Mouse (Mus musculus) ovary, postnatal 36 days (tissue): ENCODE measurements around the gene Esrra.

Experiments
- DNase-seq: peaks from one replicate; pipeline ENCODE4 v3.0.0; 2022; ENCODE audit warnings: low spot score, mixed read lengths

Esrra gene

DNA sequence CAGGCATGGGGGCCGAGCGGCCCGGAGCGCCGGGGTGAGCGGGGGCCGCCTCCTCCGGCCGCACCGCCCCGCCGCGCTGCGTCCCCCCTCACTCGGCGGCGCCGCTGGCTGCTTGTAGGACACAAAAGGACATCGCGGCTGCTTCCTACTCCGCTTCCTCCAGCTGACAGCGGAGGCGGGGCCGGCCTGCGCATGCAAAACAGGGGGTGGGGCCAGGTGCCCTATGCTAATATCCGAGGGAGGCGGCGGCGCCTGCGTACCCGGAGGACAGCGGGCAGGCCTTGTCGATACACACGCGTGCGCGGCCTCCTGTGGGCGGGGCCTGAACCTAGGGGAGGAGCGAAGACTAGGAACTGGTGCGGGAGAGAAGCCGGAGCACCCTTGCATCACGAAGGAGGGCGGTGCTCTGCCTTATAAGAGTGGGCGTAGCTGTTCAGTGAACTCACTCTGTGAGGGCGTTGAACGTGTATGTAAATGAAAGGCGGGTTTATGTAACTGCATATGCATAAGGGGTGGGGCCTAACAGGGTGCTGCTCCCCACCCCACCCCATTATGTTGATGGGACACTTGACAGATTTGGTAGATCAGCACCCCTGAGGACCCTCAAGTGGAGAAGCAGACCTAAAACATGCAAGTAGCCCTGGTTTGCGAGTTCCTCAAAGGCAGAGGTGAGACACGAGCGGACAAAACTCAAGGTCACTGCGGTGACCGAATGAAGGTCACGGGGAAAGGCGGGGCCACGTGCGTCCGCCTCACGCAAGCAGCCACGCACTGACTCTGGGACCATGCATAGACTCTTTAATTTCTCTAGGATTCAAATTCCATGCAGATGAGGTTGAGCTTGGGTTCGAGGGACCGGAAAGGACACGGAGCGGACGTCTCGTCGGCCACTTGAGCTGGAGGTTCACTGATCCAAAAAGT is at the start of gene Esrra:
Esrra (minus strand) TSS at position 167 of the 921 bp plus-strand sequence.
- peak; percentile 100 for DNase-seq

DNA sequence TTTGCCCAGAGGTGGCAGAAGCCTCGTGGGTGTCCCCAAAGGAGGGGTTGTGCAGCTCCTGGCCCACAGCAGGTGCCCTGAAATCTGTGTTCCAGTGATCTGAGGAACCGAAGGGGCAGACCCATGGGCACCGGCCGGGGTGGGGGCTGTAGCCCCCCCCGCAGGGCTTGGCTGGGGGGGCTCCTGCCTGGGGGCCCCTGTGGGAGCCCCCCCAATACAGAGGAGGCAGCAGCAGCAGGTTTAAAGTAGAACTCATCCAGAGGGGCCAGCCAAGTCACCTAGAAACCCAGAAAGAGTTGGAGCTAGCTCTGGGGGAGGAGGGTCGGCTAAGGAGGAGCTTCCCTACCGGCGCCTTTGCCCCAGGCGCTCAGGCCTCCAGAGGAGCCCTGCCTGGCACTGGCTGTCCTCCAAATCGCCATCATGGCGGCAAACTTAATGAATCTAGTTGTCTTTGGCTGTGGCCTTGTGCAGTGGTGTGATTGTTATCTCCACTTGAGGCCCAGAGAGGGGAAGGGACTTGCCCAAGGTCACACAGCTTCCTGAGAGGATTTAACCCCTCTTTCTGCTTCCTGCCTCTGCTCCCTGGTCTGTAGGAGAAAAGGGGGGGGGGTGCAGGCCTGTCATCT is 49.0 kb upstream of the Esrra start:
- DNase-seq: peak; percentile 48

DNA sequence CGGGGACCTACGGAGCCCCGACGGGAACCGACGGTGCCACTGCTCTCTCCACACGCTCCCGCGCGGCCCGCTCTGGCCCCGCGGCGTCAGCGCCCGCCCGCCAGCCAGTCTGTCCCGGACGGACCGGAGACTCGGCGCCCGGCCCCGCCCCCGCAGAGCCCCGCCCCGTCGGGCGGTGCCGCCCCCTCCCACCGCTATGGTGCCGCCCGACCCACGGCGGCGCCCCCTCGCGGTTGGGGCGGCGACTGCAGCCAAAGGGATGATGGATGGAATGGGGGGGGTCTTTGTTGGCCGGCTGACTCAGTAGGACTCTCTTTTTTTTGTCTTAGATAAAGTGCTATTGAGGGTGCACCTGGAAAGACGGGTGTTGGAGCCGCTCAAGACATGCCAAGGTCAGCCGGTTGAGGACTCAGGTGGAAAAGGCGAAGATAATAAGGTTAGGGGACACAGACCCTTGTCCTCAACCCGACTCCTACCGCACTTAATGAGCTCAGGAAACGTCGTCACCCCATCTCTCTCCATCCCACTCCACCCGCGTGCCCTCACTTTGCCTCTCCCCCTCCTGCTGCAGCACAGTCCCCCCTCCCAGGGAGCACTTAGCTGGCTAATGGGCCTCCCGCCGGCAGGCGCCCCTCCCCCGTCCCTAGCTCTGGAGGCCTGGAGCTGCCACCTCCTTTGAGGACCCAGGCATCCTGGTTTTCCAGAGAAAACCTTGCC is 48.2 kb upstream of the Esrra start:
- peak; percentile 83 for DNase-seq

DNA sequence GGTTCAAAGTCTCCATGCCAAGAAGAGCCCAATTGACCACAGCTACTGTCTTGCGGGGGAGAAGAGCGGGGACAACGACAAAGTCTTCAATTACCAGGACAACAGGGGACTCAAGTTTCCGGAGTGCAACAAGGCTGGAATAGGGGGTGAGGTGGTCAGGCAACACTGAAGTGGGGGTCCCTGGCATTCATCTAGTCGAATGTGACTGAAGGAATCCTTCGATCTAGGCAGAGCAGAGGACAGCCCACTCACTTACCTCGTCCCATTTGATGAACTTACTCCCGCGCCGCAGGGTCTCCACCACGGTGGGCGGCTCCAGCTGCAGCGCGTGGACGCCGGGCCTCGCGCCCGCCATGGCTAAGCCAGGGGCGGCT is 47.7 kb upstream of the Esrra start:
- no peak for DNase-seq

DNA sequence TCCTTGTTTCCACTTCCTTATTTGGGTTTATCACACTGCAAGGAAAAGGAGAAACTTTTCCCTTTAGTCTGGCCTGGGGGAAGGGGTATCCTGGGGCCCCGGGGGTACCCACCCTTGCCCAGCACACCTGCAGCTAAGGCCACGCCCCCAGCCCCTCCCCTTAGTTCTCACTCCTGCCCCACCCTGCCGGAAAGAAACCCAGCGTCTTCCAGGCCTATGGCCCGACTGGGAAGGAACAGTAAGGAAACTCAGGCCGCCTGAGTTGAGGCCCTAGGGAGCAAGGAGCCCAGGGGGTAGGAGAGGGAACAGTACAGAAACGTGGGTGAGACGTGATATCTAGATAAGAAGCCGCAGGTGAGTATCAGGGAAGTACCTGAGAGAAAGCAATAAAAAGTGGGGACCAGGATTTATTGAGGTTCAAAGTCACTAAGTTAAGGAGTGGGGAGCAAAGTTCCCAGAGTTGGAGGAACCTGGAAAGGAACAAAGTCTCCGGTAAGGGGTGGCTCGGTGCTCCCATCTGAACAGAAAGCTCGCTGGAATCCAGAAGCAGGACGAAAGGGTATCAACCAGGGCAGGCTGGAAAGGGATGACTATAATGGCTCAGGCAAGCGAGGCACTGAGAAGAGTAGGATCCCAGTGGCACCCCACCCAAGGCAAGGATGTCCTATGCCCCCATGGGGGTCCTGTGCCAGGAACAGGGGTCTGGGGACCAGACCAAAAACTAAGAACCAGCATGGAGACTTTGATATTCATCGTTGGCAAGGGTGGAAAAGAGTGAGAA is 47.1 kb upstream of the Esrra start:
- peak; percentile 43 for DNase-seq

DNA sequence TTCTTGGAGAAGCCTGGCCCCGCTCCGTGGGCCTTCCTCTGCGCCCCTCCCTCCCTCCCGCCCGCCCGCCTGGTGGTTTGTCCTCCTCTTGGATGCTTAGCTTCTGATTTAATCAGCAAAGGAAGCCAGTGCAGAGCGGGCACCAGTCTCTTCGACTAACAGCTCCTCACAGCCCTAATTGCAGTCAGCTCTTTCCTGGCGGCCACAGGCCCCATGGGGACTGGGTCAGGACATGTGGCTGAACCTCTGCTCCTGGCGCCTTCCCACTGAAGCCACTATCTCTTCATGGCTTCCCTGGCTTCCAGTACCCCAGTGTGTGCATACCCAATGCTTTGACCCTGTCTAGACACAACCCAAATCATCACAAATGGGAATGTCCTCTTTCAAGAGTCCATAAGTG is 34.8 kb upstream of the Esrra start:
- DNase-seq: no peak

DNA sequence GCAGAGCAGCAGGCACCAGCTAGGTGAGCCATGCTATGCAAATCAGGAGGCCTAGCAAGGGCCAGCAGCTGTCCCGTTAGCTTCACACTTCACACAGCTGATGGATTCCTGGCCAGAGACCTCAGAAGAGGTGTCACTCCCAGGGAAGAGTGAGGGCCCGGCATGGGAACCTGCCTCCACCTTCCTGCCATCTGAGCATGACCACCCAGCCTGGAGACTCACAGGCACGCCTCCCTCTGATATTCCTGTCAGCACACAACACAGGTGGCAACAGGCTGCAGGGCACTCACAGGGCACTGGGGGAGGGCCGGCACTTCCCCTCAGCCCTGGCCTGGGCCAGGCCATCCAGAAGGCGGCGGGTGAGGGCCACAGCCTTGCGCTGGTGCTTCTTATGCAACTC is 33.8 kb upstream of the Esrra start:
- no peak for DNase-seq

DNA sequence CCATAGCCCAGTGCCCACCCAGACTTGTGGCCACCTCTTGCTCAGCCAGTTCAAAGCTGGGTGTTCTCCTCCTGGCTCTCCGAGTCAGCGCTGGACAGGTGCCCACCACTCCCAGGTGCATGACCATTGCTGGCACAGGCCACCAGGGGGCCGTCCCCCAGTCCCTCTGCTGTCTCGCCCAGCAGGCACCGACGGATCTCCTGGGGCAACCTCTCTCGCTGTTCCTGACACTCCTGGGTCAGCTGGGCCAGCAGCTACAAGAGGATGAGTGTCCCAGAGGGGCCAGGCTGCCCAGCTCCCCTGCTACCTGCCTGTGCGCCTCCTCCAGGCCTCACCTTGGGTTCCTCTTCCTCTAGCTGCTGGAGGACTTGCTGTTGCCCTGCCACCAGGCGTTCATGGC is 32.4 kb upstream of the Esrra start:
- peak; percentile 69 for DNase-seq

DNA sequence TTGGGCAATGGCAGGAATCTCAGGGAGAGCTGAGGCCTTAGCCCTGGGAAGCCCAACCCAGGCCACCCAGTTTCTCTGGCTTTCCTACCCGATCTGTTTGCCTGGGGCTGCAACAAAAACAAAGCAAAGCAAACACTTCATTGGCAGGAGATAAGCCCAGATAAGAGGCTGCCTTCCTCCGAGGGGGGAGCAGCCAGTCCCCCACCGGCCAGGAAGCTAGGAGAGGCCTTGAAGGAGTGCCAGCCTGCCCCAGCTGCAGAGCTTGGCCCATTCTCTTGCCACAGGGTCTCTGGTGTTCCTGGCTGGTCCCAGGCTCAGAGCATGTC is 31.1 kb upstream of the Esrra start:
- DNase-seq: peak; percentile 84

DNA sequence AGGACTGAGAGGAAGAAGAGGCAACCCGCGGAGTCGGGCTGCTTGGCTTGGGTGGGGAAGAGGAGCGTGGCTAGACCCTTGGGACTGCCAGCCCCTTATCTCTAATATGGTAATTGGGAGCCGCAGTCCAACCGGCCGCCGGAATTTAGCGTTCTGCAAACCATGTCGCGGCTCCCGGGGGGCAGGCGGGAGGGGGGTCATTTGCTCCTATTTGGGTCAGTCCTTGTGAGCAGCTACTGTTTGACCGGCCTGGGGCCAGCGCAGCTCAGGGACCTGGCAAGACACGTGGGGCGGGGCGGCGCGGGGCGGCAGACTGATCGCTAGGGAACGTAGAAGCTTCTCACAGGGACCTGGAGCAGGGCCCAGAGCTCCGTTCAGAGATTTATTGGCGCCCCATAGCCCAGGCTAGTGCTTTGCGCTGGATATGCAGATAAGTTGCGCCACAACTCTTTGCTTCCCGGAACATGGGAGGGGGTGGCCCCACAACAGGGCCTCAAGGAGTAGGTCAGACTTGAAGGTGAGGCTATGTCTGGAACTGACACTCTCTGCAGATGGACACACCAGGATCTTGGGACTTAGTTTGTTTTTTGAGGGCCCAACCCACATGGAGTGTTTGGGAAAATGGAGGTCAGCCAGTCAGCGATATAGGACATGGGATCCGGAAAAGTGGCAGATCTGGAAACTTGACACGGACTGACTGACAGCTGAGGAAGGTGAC is 30.5 kb upstream of the Esrra start:
- DNase-seq: peak; percentile 85

DNA sequence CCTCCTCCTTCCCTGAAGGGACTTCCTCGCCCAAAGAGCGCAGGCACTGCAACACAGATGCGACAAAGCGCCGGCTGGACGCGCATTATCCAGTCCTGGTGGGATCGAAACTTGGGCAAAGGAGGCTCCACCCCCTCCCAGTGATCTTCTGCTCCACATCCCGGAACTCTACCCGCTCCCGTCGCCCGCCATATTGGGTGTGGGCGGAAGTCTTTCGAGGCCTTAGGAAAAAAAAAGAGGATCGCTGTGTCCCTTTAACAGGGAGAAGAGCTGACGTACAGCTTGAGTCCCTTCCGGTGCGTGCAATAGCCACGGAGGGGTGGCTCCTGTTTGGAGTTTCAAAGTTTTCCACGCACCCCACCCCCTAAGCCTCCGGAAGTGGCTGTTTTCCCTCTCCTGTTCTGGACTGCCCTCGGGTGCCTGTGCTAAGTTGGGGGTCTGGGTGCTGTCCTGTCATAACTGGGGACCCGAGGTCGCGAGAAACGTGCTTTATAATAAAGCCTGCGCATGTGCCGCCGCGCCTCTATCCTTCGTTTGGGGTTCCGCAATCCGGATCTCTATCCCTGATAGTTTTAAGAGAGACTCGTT is 29.9 kb upstream of the Esrra start:
- DNase-seq: peak; percentile 92

DNA sequence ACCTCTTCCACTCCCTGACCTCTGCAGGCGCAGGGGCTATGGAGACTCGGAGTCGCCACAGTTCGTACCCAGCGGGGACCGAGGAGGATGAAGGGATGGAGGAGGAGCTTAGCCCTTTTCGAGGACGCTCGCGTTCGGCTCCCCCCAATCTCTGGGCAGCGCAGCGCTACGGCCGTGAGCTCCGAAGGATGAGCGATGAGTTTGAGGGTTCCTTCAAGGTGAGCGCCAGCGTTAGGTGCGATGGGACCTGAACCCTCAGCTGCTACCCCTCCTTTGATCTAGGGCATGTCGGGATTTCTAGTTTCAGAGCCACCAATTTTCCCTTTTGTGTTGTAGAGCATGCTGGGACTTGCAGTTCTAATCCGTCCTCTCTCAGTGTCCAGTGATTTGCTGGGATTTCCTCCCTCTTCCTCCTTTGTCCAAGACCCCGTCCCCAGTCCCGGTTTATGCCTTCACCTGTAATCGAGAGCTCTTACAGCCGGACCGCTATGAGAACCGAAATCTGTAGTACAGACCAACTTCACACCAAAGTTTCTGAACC is 29.1 kb upstream of the Esrra start:
- DNase-seq: peak; percentile 63

DNA sequence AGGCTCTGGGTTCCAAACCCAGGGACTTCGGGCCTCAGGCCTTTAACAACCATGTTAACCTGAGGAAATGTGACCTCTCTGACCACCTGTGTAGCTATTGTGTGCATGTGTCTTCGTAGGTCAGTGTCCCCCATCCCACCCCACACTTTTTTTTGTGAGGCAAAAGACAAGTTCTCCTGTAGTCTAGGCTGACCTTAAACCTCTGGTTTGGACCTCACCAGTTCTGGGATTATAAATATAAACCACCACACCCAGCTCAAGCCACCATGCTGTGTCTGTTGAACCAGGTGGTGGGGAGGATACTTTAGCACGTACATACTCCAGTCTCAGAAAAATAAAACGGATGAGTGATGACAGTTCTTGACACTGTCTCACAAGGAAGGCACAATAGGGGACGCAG is 28.3 kb upstream of the Esrra start:
- no peak for DNase-seq

DNA sequence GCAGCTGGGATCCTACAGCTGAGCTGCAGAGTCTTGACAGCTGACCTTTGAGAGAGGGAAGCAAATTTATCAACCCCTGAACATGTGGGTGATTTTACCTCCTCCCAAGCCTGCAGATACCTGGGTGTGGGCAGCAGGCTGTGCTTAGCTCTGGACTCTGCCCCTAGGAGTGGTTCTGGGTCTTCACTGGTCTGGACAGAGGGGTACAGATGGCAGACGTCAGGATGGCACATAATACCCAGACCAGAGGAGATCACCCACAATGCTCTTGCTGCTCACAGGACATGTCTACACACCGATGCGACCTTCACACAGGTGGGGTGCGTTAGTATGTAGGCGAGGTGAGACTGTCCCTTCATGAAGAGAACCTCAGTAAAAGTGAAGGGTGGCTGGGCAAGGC is 27.9 kb upstream of the Esrra start:
- DNase-seq: no peak

DNA sequence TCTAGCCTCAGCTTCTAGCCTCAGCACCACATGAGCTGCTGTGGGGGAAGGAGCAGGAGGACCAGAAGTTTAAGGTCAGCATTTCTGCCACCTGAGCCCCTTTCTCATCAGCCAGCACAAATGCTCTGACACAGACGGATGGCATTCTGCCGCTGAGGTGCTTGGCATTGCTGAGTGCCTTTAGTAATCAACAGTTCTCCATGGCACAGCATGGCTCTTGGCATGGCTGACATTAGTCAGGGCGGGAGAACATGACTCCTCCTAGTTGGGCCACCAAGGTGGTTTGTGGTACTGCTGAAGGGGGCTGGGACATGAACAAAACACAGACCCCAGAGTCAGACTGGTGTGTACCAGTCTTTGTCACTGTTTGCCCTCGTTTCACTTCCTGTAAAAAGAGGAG is 26.6 kb upstream of the Esrra start:
- DNase-seq: no peak

DNA sequence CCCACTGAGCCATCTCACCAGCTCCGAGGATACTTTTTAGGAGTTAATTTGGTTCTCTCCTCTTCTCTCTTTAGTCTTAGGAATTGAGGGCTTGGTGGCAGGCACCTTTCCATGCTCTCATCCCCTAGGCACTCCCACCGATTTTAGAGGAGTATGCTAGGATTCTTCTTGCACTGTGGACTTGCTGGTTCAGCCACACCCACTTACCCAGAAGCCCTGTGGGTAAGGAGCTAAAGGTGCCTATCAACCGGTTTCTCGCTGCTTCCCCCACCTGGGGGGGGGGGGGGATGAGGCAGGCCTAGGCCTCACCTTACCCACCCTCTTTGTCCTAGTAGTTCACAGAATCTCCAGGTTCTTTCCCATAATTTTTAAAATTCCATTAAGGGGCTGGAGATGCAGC is 26.1 kb upstream of the Esrra start:
- DNase-seq: no peak

DNA sequence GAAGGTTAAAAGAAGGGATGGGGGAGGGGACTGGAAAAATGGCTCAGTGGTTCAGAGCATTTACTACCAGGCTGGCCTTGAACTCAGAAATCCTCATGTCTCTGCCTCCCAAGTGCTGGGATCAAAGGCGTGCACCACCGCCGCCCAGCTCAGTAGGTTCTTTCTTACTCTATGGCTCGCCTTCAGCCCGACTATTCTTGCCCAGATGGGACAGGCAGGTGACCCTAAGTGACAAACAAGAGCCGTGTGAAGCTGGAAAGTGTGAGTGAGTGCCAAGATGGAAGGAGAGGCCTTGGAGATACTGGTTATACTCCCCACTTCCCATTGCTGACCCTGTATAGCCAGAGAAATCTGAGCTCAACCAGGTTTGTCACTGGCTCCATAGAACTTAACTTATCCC is 22.1 kb upstream of the Esrra start:
- DNase-seq: no peak

DNA sequence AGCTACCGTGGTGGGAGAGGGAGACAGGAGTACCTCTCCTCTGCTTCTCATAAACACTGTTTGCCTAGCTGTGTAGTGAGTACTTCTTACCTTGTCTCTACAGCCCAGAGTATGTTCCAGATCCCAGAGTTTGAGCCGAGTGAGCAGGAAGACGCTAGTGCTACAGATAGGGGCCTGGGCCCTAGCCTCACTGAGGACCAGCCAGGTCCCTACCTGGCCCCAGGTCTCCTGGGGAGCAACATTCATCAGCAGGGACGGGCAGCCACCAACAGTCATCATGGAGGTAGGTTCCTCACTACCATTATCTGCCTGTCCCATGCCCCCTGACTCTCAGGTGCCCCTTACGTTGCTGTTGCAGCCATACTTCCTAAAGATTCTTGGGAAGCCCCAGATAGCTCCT is 21.2 kb upstream of the Esrra start:
- DNase-seq: no peak

DNA sequence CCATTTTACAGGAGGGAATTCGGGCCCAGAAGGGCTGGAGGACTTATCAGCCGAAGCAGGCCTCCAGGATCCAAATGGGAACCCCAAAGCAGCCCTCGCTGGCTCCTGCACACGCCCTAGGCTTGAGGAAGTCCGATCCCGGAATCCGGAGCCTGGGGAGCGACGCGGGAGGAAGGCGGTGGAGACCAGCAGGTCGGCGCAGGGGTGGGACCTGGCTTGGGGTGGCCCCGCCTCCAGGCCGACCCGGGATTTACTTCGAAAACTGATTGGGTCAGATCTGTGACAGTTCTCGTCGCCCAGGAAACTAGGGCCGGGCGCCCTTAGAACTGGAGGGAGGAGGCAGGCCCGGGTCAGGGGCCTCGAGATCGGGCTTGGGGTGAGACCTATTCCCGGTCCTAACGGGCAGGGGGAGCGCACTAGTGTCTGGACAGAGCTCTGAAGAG is 20.7 kb upstream of the Esrra start, which contains the start of gene Gpr137:
Gpr137 (minus strand) TSS at position 232 of the 443 bp plus-strand sequence.
- DNase-seq: peak; percentile 95

DNA sequence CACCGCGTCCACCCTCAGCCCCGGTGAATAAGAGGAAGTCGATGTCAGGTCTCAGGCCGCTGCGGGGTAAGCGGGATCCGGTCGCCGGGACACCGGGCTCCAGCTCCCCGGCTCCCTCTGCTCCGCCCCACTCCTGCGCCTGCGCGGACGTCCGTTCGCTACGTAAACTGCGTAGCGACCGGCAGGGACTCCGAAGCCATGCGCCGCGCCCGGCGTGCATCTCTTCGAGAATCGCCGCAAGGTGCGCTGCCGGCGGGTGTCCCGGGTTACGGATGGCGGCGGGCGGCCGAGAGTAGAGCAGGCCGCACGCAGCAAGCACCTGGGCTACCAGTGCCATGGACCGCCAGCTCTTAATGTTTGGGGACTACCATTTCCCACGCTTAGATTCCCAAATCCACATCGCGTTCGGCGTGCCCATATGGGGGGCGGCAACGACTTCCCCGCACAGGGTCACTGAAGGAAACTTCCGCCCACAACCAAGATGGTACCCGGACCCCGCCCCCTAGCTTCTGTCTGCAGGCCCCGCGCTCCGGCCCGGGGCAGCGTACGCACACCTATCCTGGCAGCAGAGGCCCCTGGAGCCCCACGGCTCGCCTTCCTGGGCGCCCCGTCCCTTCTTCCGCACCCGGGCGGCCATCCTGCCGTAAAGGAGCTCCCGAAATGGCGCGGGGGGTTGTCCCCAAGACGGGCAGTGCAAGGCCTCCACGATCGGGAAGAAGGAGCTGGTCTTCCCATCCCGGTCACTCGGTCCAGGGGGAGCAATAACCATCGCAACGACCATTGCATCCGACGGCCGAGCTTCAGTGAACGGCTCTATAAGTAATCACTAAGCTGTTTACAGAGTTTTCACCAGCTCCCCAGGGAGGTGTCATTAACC is 20.0 kb upstream of the Esrra start, which contains the start of gene Bad:
Bad (plus strand) TSS at position 490 of the 877 bp plus-strand sequence.
- peak; percentile 94 for DNase-seq
